Mouse (Mus musculus) kidney, postnatal 4 days (tissue): ENCODE results near the gene Rhobtb1.

Experiments
- DNase-seq, 2 experiments: peaks; one replicate each; pipeline ENCODE4 v3.0.0; 2021; ENCODE audit warnings: mixed read lengths in 2 of 2

The Rhobtb1 gene

DNA sequence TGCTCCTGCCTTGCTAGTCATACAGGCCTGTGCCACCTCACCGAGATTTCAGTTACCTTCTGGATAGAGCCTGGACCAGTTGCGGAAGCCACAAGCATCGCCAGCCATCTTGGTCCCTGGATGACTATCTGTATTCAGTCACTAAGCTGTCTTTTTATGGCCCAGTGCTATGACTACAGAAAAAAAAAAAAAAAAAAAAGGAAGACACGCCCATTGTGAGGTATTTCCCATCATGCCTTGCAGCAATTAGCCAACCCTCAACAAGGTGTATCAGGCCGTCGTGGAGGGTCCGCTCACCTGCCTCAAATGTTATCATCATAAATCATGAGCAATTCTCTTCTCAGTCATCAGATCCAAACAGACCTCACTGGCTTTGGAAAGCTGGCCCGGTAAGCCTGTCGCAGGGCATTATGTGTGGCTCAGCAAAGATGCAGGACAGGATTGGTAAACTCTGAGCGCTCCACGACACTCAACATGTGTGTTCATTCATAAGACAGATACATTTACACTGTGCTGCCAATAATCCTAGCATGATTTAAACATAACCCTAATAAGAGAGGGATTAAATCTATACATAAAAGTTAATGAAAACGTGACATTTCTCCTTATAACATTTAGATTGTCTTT, 176.9 kb downstream of the Rhobtb1 start:
- DNase-seq, result no peak

DNA sequence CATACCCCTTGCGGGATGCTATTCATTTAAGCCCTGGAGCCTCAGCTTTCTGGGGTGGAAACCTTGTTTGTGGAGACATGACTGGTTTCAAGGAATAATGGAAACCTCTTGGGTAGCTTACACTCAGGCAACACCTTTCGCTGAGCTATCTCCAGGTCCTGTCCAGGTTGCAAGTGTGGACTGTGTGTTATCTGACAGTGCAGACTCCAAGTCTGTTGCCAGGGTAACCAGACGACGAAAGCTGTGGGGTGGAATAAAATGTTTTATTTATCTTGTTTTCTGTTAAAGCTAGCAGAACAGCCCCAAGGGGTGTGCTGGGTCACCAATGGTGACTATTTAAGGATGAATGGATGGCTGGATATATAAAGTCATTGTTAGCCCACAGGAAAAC, 177.4 kb downstream of the Rhobtb1 start:
- DNase-seq, result no peak

DNA sequence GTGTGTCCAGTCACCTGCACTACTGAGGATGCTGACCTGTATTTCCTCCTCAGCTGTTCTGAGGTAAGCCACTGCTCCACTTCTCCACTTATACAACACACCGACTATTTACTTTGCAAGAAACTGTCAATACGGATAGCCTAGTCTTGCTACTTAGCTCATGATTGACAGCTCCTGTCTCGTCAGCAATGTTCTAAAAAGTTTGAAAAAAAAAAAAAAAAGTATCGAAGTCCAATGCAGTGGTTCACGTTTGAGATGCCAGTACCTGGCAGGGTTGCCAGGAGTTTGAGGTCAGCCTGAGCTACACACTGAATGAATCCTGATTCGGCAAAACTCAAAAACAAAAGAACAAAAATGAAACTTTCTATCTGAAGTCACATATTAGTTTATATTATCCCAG, 180.0 kb downstream of the Rhobtb1 start:
- no peak for DNase-seq

DNA sequence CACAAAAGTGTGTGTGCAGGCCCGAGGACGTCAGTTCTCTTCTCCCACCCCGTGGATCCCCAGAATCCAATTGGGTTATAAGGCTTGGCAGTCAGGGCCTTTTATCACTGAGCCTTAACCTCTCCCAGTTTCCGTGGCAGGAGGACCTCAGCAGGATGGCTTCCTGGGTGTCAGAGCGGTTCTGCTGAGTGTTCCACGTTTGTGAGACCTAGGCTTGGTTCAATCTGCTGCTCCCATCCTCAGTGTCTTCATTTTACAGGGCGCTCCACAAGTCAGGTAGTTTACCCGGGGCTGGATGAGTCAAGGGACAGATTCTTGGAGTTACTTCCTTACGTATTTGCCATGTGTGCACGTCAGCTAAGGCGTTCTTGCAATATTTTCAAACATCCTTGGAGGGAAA, 182.0 kb downstream of the Rhobtb1 start:
- no peak for DNase-seq

DNA sequence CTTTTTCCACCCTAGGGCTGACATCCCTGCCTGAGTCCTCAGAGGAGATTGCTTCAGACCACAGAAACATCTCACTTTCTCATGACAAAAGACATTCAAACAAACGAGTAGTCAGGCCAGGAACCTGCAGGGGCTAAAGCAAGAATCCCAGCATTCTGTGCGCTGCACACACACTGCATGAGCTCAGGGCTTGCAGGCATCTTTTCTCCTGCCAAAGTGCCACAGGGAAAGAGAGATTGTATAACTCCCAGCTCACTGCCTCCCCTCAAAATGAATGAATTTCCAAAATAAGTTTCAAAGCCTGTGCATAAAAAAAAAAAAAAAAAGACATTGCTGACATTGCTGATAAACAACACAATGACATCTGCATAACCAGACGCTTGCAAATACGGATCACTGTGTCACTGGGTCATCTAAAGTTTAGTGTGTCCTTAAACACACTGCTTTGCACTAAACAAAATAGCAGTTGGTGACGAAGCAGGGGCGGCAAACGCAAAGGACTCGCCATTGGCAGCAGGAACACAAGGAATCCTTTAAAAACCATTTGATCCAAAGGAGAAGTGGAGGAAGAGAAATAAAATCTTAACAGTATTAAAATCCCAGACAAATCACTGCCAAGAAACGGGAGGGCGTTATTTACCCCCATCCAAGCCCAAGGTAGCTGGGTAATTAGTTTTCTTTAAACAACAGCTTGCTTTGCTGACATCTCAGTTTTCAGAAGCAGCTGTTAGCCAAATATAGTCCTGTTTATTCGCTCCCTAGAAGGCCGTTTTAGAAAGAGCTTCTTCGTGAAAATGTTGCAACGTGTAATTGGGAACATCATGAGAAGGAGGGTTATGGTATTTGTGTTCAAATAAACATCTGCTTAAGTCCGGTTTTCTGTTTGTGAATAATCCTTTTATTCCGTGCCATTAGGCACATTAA, 183.3 kb downstream of the Rhobtb1 start:
- DNase-seq, result no peak

DNA sequence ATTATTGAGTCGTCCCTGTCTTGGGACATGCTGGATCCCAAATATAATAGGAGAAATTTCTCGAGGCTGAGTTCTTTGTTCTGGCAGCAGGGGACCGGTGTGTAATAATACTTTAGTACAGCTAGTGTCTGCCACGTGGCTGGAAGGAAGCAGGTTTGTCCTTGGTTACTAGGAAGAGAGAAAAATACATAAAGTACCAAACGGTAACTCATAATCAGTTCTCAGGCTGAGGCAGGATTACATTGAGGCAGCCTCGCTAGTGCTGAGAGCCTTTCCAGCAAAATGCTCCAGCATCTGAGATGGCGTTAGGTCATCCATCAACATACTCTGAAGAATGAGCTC, 183.9 kb downstream of the Rhobtb1 start:
- DNase-seq, result no peak

DNA sequence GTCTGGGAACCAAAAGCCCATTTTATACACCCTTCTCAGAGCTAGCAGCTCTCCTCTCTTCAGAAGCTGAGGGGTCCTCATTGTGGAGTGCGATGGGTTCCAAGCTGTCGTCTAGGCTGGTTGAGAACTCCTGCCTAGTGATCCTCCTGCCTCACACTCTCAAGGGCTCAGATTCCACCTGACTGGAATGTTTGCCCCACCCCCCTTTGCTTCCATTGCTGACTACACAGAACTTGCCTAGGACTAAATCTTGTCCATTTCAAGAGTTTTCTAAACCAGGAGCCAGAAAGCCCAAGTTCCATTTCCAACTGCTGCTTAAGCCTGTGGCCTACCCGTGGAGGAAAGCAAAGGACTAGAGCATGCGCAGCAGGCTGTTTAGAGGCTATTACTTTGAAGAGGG, 184.4 kb downstream of the Rhobtb1 start:
- no peak for DNase-seq

DNA sequence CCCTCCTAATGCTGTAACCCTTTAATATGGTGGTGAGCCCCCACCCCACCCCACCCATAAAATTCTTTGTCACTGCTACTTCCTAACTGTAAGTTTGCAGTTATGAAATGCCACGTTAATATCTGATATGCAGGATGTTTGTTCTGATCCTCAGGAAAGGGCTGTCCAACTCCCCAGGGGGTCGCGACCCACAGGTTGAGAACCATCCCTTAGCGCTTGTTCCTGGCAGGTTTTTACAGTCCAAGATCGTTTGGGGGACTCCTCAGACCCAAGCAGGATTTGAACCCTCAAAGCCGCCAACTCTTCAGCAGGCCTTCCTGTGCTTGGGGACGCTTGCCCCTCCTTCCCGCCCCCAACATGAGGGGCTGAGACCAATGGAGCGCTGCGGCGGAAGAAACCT, 185.0 kb downstream of the Rhobtb1 start:
- no peak for DNase-seq

DNA sequence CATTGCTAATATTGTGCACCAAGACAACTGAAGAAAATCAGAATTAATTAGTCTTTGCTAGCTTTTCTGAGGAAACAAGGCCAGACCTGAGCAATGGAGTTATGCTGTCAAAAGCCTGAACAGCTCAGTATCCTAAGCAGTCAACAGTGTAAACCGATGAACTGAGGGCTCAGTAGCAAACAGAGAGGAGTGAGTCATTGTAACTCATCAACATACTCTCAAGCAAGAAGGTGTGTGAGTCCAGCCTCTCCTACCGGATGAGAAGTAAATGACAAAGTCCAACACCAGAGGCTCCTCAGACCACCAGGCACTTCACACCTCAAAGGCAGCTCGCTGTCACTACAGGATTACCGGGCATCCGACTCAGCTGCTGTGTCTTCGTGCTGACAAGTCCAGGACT, 188.8 kb downstream of the Rhobtb1 start:
- no peak for DNase-seq
